Mouse (Mus musculus): ENCODE results near the gene Arntl. TPM values are rescaled to one million over a fixed set of nuclear protein-coding genes. Genes with fewer than 3 reads are reported as not detected.

Gene Arntl
- polyA plus RNA-seq, 1 experiment: 7.3 TPM

DNA sequence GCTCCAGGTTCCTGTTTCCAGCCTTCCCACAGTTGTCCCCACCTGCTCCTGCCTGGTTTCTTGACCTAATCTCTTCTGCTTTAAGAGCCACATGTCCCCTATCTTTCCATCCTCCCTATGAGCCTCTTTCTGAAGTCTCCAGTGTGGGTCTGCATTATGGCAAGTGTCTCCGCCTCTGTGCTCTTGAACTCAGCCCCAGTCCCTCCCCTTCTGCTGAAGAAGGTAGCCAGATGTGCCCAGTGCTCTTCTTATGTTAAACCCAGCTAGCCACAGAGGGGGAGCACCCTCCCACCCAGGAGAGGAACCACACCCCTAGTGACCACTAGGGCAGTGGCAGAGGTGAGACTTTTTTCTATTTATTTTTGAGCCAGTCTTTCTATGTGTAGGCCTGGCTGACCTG lies 56.7 kb downstream of the Arntl start:
- H3K27me3 ChIP-seq (replicated peaks; ENCODE audit: control insufficient read depth, insufficient read depth, low read length): no peaks in the 10 kb centered on the region
- 100% methylated on average over 1 of the region's 1 CpGs for WGBS
- H3K36me3 ChIP-seq (ENCODE audit: control insufficient read depth, insufficient read depth, low read length): no peaks in the 10 kb centered on the region
- H3K4me1 ChIP-seq (ENCODE audit: control insufficient read depth, insufficient read depth, low read length): peaks cover 11% of the 10 kb centered on the region; the same call in 1 of the 2 replicates
- TF ChIP-seq CTCF (conservative IDR thresholded peaks at IDR 0.05; ENCODE audit: insufficient read depth, insufficient read length, low read depth, low read length) (no peak), POLR2A (IDR thresholded peaks at IDR 0.05; ENCODE audit: low read depth, low read length) (no peak)
- no peak for DNase-seq
- no peak overlapping the region for H3K4me3 ChIP-seq (ENCODE audit: insufficient read depth, low read depth, low read length)
- H3K27ac ChIP-seq (ENCODE audit: insufficient read depth, low read depth, low read length): no peak overlapping the region

DNA sequence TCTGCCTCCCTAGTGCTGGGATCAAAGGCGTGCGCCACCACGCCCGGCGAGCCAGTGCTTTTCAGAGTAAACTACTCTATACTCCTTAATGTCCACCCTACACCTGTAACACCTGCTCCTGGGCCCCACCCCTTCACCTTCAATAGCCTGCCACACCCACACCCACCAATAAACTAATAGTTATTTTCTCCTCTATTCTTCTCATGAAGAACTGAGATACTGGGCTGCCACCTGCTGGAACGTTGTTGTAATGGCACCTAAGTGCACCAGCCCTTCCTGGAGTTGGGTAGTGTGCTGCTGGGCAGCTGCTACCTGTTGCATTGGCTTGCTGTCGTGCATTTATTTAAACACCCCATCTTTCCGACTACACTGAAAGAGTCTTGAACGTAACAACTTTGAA lies 61.0 kb downstream of the Arntl start:
- Histone ChIP-seq H3K27ac (ENCODE audit: insufficient read depth, low read depth, low read length) (no peak overlapping the region), H3K27me3 (replicated peaks; ENCODE audit: control insufficient read depth, insufficient read depth, low read length) (no peaks in the 10 kb centered on the region), H3K36me3 (ENCODE audit: control insufficient read depth, insufficient read depth, low read length) (no peaks in the 10 kb centered on the region), H3K4me3 (ENCODE audit: insufficient read depth, low read depth, low read length) (no peak overlapping the region), H3K4me1 (ENCODE audit: control insufficient read depth, insufficient read depth, low read length) (no peaks in the 10 kb centered on the region)
- 81% methylated on average over 9 of the region's 9 CpGs for WGBS
- DNase-seq: peak; percentile 68
- TF ChIP-seq CTCF (conservative IDR thresholded peaks at IDR 0.05; ENCODE audit: insufficient read depth, insufficient read length, low read depth, low read length) (peak; percentile 83), POLR2A (IDR thresholded peaks at IDR 0.05; ENCODE audit: low read depth, low read length) (no peak)

DNA sequence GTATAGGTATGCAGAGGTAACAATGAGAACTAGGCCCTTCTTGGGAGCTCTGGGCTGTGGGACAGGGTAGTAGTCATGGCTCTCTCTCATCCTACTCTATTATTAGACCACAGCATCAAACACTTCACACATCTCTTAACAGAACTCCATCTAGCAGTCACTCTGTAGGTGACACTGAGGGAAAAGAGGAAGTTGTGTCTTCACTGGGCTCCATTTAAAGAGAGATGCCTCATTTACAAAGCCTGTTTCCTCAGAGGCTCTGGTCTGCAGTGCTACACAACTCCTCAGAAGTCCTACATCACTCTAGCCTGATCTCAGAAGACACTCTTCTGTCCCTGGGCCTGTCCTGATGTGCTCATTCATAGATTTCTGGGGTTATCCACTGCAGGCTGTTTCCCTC lies 61.8 kb downstream of the Arntl start:
- no peaks in the 10 kb centered on the region for H3K4me1 ChIP-seq (ENCODE audit: control insufficient read depth, insufficient read depth, low read length)
- no peak overlapping the region for H3K4me3 ChIP-seq (ENCODE audit: insufficient read depth, low read depth, low read length)
- DNase-seq: no peak
- TF ChIP-seq POLR2A (IDR thresholded peaks at IDR 0.05; ENCODE audit: low read depth, low read length): no peak
- no peaks in the 10 kb centered on the region for H3K27me3 ChIP-seq (replicated peaks; ENCODE audit: control insufficient read depth, insufficient read depth, low read length)
- H3K27ac ChIP-seq (ENCODE audit: insufficient read depth, low read depth, low read length): no peak overlapping the region
- H3K36me3 ChIP-seq (ENCODE audit: control insufficient read depth, insufficient read depth, low read length): no peaks in the 10 kb centered on the region

DNA sequence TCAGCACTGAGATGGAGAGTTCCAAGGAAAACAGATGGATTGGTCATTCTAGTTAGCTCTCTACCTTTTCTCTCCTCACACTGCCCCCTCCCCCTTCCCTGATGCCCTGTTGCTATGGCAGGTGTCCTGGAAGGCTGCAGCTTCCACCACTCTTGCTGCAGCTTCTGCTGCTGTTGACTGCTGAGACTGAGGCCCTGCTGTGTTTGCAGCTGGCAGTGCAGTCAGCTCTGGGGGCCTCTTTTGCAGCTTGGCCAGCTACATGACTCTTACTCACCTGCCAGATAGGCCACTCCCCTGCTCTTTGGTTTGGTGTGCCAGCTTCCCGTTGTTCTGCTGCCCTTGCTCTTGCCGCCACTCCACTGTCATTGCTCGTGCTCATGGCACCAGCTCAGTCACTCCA lies 62.7 kb downstream of the Arntl start:
- DNase-seq: no peak
- WGBS: 59% methylated on average over 3 of the region's 3 CpGs
- TF ChIP-seq POLR2A (IDR thresholded peaks at IDR 0.05; ENCODE audit: low read depth, low read length) (no peak), CTCF (conservative IDR thresholded peaks at IDR 0.05; ENCODE audit: insufficient read depth, insufficient read length, low read depth, low read length) (no peak)
- no peaks in the 10 kb centered on the region for H3K36me3 ChIP-seq (ENCODE audit: control insufficient read depth, insufficient read depth, low read length)
- no peaks in the 10 kb centered on the region for H3K27me3 ChIP-seq (replicated peaks; ENCODE audit: control insufficient read depth, insufficient read depth, low read length)
- no peak overlapping the region for H3K27ac ChIP-seq (ENCODE audit: insufficient read depth, low read depth, low read length)
- H3K4me3 ChIP-seq (ENCODE audit: insufficient read depth, low read depth, low read length): no peak overlapping the region
- H3K4me1 ChIP-seq (ENCODE audit: control insufficient read depth, insufficient read depth, low read length): no peaks in the 10 kb centered on the region

DNA sequence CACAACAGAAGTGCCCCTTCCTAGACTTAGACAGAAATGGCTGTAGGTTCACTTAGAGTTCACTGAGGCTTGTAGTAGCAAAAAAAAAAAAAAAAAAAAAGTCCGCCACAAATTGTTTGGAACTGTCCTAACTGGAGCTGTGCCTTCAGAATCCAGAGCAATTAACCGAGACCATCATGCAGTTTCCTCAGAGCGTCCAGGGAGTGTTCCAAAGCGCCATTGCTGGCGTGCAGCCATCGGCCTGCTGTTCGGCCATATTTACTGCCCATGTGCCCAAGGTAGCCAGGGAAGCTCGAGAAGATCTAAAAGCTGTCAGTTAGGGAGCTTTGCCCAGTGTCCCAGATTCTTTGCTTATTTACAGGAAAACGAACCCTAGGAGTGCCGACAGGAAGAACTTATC lies 63.3 kb downstream of the Arntl start:
- DNase-seq: peak; percentile 49
- Histone ChIP-seq H3K36me3 (ENCODE audit: control insufficient read depth, insufficient read depth, low read length) (no peaks in the 10 kb centered on the region), H3K4me3 (ENCODE audit: insufficient read depth, low read depth, low read length) (no peak overlapping the region), H3K27ac (ENCODE audit: insufficient read depth, low read depth, low read length) (no peak overlapping the region), H3K27me3 (replicated peaks; ENCODE audit: control insufficient read depth, insufficient read depth, low read length) (no peaks in the 10 kb centered on the region), H3K4me1 (ENCODE audit: control insufficient read depth, insufficient read depth, low read length) (no peaks in the 10 kb centered on the region)
- 46% methylated on average over 10 of the region's 10 CpGs for WGBS
- TF ChIP-seq POLR2A (IDR thresholded peaks at IDR 0.05; ENCODE audit: low read depth, low read length) (no peak), CTCF (conservative IDR thresholded peaks at IDR 0.05; ENCODE audit: insufficient read depth, insufficient read length, low read depth, low read length) (no peak)

DNA sequence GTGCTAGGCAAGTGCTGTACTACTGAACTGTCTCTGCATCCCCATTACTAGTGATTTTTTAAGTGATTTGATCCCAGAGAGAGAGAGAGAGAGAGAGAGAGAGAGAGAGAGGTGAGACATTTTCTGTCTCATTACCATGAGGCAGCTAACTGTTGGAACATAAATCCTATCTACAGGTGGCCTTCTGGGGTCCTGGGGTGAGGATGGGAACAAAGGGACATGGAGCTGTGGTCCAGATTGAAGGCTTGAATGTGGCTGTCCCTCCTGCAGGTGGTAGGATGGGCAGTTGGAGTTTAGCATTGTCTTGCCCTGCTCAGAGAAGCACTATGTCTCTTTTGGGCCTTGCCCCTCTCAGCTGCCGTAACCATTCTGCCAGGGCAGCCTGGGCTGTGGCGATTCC lies 63.7 kb downstream of the Arntl start:
- Histone ChIP-seq H3K4me3 (ENCODE audit: insufficient read depth, low read depth, low read length) (no peak overlapping the region), H3K36me3 (ENCODE audit: control insufficient read depth, insufficient read depth, low read length) (no peaks in the 10 kb centered on the region), H3K27me3 (replicated peaks; ENCODE audit: control insufficient read depth, insufficient read depth, low read length) (no peaks in the 10 kb centered on the region), H3K27ac (ENCODE audit: insufficient read depth, low read depth, low read length) (no peak overlapping the region), H3K4me1 (ENCODE audit: control insufficient read depth, insufficient read depth, low read length) (no peaks in the 10 kb centered on the region)
- 81% methylated on average over 2 of the region's 2 CpGs for WGBS
- no peak for DNase-seq
- TF ChIP-seq POLR2A (IDR thresholded peaks at IDR 0.05; ENCODE audit: low read depth, low read length) (no peak), CTCF (conservative IDR thresholded peaks at IDR 0.05; ENCODE audit: insufficient read depth, insufficient read length, low read depth, low read length) (no peak)

DNA sequence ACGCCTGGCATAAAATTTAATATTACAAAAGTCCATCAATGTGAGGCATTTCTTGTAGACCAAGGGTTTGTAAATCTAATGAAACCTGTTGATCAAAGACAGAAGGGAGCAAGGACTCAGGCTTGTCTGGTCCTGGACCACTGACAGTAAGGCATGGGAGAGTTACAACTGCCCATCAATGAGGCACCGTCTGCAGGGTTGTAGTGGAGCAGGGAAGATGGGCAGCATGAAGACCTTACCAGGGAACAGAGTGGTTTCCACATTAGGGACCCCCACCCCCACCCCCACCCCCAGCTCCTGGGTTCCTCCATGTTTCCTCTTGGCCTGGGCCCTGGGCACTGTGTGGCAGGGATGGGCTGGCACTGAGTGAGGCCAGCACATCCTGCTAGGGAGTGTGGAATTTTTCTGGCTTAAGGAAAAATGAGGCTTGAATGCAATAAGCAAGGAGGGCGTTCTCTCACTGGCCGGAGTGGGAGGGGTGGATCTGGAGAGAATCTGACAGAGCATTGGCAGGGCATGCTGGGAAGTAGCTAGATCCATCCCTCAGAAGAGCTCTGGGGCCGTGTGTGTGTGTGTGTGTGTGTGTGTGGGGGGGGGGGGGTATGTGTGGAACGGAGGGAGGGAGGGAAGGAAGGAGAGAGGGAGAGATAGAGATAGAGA lies 65.2 kb downstream of the Arntl start:
- 69% methylated on average over 6 of the region's 6 CpGs for WGBS
- no peaks in the 10 kb centered on the region; the same call in 1 of the 2 replicates for H3K36me3 ChIP-seq (ENCODE audit: control insufficient read depth, insufficient read depth, low read length)
- DNase-seq: no peak
- no peaks in the 10 kb centered on the region for H3K4me1 ChIP-seq (ENCODE audit: control insufficient read depth, insufficient read depth, low read length)
- TF ChIP-seq CTCF (conservative IDR thresholded peaks at IDR 0.05; ENCODE audit: insufficient read depth, insufficient read length, low read depth, low read length): no peak
- TF ChIP-seq POLR2A (IDR thresholded peaks at IDR 0.05; ENCODE audit: low read depth, low read length): no peak
- H3K27me3 ChIP-seq (replicated peaks; ENCODE audit: control insufficient read depth, insufficient read depth, low read length): no peaks in the 10 kb centered on the region
- H3K27ac ChIP-seq (ENCODE audit: insufficient read depth, low read depth, low read length): no peak overlapping the region
- H3K4me3 ChIP-seq (ENCODE audit: insufficient read depth, low read depth, low read length): no peak overlapping the region
